Mouse (Mus musculus) lung, postnatal 0 days (tissue): ENCODE results near the gene Adamtsl3.

ENCODE experiments used
- CTCF ChIP-seq: IDR thresholded peaks from 2 replicates; pipeline ENCODE4 v1.5.1; 2016; ENCODE audit warnings: antibody characterized with exemption, mild to moderate bottlenecking
- EP300 ChIP-seq: IDR thresholded peaks from 2 replicates; pipeline ENCODE4 v1.6.1; 2016; ENCODE audit warnings: antibody characterized with exemption, mild to moderate bottlenecking, control low read depth

DNA sequence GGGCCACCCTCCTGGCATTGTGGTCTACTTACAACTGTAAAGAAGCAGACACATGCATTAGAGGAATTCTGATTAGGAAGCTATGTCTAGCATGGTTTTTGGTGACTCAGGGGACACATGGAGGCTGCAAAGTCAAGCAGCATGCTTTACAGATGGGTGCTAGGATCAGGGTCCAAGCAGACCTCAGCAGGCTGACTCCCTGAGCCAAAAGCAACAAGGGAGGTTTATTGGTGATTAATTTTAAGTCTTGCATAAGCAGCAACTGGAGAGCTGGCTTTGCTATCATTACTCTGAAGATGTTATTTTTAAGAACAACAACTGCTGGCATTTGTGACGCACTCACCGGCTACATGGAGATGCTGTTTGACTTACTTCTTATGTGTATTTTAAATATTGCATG, 88.1 kb downstream of the Adamtsl3 start:
- TF ChIP-seq CTCF (no peak), EP300 (no peak)
